Mouse (Mus musculus) urinary bladder, adult 2 months (tissue): ENCODE results near the gene Iqcb1. TPM values are rescaled to one million over a fixed set of nuclear protein-coding genes. Genes with fewer than 3 reads are reported as not detected.

Experiments
- DNase-seq: peaks from one replicate; pipeline ENCODE4 v3.0.0; 2022; ENCODE audit warnings: low spot score
- polyA plus RNA-seq: library from polyadenylated mRNA; depleted of rRNA; stranded (reverse); fragments of >200 nt; gene quantifications from 2 replicates; pipeline ENCODE4 v1.2.3, GENCODE M21; 2012; rRNA removed

Iqcb1 gene
- polyA plus RNA-seq, 1 experiment = 17.0 TPM

GRCm38 (mm10) chr16:36875276-36875851 lies 47.2 kb downstream of the Iqcb1 start:
- DNase-seq = peak; percentile 71

- DNase-seq = no peak
These were observed 49.1 kb downstream of the Iqcb1 start for GRCm38 (mm10) chr16:36877316-36877715.

- no peak for DNase-seq
These were observed 54.7 kb downstream of the Iqcb1 start for GRCm38 (mm10) chr16:36882737-36883343.

GRCm38 (mm10) chr16:36884881-36885280 lies 56.7 kb downstream of the Iqcb1 start:
- DNase-seq = no peak

GRCm38 (mm10) chr16:36885912-36886311 lies 57.7 kb downstream of the Iqcb1 start:
- no peak for DNase-seq

GRCm38 (mm10) chr16:36887546-36887945 lies 59.4 kb downstream of the Iqcb1 start:
- no peak for DNase-seq

GRCm38 (mm10) chr16:36890559-36890958 lies 62.4 kb downstream of the Iqcb1 start:
- DNase-seq = no peak

GRCm38 (mm10) chr16:36891415-36891814 lies 63.2 kb downstream of the Iqcb1 start:
- no peak for DNase-seq

- DNase-seq = no peak
These were observed 65.1 kb downstream of the Iqcb1 start for GRCm38 (mm10) chr16:36893317-36893716.

- no peak for DNase-seq
These were observed 68.5 kb downstream of the Iqcb1 start for GRCm38 (mm10) chr16:36896712-36897111.

- no peak for DNase-seq
These were observed 75.0 kb downstream of the Iqcb1 start for GRCm38 (mm10) chr16:36903156-36903555.

- no peak for DNase-seq
These were observed 83.7 kb downstream of the Iqcb1 start for GRCm38 (mm10) chr16:36911909-36912308.

GRCm38 (mm10) chr16:36912311-36912710 lies 84.1 kb downstream of the Iqcb1 start:
- no peak for DNase-seq

GRCm38 (mm10) chr16:36914195-36914594 lies 86.0 kb downstream of the Iqcb1 start:
- DNase-seq = no peak

GRCm38 (mm10) chr16:36918505-36918904 lies 90.3 kb downstream of the Iqcb1 start:
- no peak for DNase-seq

- DNase-seq = no peak
These were observed 92.2 kb downstream of the Iqcb1 start for GRCm38 (mm10) chr16:36920410-36920809.

GRCm38 (mm10) chr16:36921067-36921613 lies 93.0 kb downstream of the Iqcb1 start:
- no peak for DNase-seq

- DNase-seq = no peak
These were observed 93.8 kb downstream of the Iqcb1 start for GRCm38 (mm10) chr16:36921980-36922379.

Other genes with a start within 250 kb of the Iqcb1 start
- gene Cd86, start 162.3 kb upstream of the Iqcb1 start, polyA plus RNA-seq = 3.9 and 5.1 TPM in 2 replicates
- 37.2 and 43.2 TPM in 2 replicates for gene Ildr1, start 134.4 kb upstream of the Iqcb1 start, polyA plus RNA-seq
- 1.6 and 6.5 TPM in 2 replicates for gene Slc15a2, start 43.4 kb upstream of the Iqcb1 start, polyA plus RNA-seq
- gene Eaf2, start 46.6 kb downstream of the Iqcb1 start, polyA plus RNA-seq = 6.3 and 7.0 TPM in 2 replicates
- gene Golgb1, start 46.8 kb downstream of the Iqcb1 start, polyA plus RNA-seq = 55.2 and 61.2 TPM in 2 replicates
- 13.8 and 14.3 TPM in 2 replicates for gene Hcls1, start 106.6 kb downstream of the Iqcb1 start, polyA plus RNA-seq
- 0.01 TPM in 1 of 2 replicates, not detected in the other for gene Fbxo40, start 162.1 kb downstream of the Iqcb1 start, polyA plus RNA-seq
- gene Polq, start 183.4 kb downstream of the Iqcb1 start, polyA plus RNA-seq = 0.51 and 0.66 TPM in 2 replicates